Mouse (Mus musculus): ENCODE measurements around the gene Usp50. TPM values are rescaled to one million over a fixed set of nuclear protein-coding genes. Genes with fewer than 3 reads are reported as not detected.

The Usp50 gene
- polyA plus RNA-seq, 1 experiment: 38.6 TPM

GRCm38 (mm10) chr2:126769431-126770181 lies 13.7 kb downstream of the Usp50 start:
- 44% methylated on average over 19 of the region's 19 CpGs for WGBS
- H3K4me1 ChIP-seq (ENCODE audit: control insufficient read depth, insufficient read depth, low read length): no peaks in the 10 kb centered on the region

GRCm38 (mm10) chr2:126768194-126768593 lies 15.1 kb downstream of the Usp50 start:
- no peak overlapping the region for H3K4me3 ChIP-seq (replicated peaks; ENCODE audit: control insufficient read depth, low read depth, low read length)
- no peaks in the 10 kb centered on the region for H3K4me1 ChIP-seq (ENCODE audit: control insufficient read depth, insufficient read depth, low read length)
- TF ChIP-seq POLR2A (IDR thresholded peaks at IDR 0.05; ENCODE audit: borderline replicate concordance, control insufficient read depth, low read depth, low read length): no peak
- no peak for TF ChIP-seq CTCF (IDR thresholded peaks at IDR 0.05; ENCODE audit: control insufficient read depth, insufficient read depth, low read length)
- 76% methylated on average over 4 of the region's 4 CpGs for WGBS
- H3K27ac ChIP-seq (ENCODE audit: control insufficient read depth, insufficient read depth, low read depth, low read length, poor library complexity): no peak overlapping the region

More at GRCm38 (mm10) chr2:126769431-126770181, 13.7 kb downstream of the Usp50 start:
- Histone ChIP-seq H3K27ac (ENCODE audit: control insufficient read depth, insufficient read depth, low read depth, low read length, poor library complexity) (no peak overlapping the region), H3K4me3 (replicated peaks; ENCODE audit: control insufficient read depth, low read depth, low read length) (no peak overlapping the region)
- no peak for TF ChIP-seq POLR2A (IDR thresholded peaks at IDR 0.05; ENCODE audit: borderline replicate concordance, control insufficient read depth, low read depth, low read length)
- no peak for TF ChIP-seq CTCF (IDR thresholded peaks at IDR 0.05; ENCODE audit: control insufficient read depth, insufficient read depth, low read length)

GRCm38 (mm10) chr2:126767599-126767998 lies 15.7 kb downstream of the Usp50 start:
- WGBS: 88% methylated on average over 3 of the region's 3 CpGs
- H3K4me1 ChIP-seq (ENCODE audit: control insufficient read depth, insufficient read depth, low read length): no peaks in the 10 kb centered on the region
- H3K4me3 ChIP-seq (replicated peaks; ENCODE audit: control insufficient read depth, low read depth, low read length): no peak overlapping the region
- H3K27ac ChIP-seq (ENCODE audit: control insufficient read depth, insufficient read depth, low read depth, low read length, poor library complexity): no peak overlapping the region
- TF ChIP-seq POLR2A (IDR thresholded peaks at IDR 0.05; ENCODE audit: borderline replicate concordance, control insufficient read depth, low read depth, low read length) (no peak), CTCF (IDR thresholded peaks at IDR 0.05; ENCODE audit: control insufficient read depth, insufficient read depth, low read length) (no peak)

GRCm38 (mm10) chr2:126765867-126766582 lies 17.2 kb downstream of the Usp50 start:
- WGBS: 48% methylated on average over 11 of the region's 11 CpGs

GRCm38 (mm10) chr2:126759351-126759750 lies 23.9 kb downstream of the Usp50 start:
- Histone ChIP-seq H3K4me1 (ENCODE audit: control insufficient read depth, insufficient read depth, low read length) (no peaks in the 10 kb centered on the region), H3K27ac (ENCODE audit: control insufficient read depth, insufficient read depth, low read depth, low read length, poor library complexity) (no peak overlapping the region), H3K4me3 (replicated peaks; ENCODE audit: control insufficient read depth, low read depth, low read length) (no peak overlapping the region)
- no peak for TF ChIP-seq POLR2A (IDR thresholded peaks at IDR 0.05; ENCODE audit: borderline replicate concordance, control insufficient read depth, low read depth, low read length)
- TF ChIP-seq CTCF (IDR thresholded peaks at IDR 0.05; ENCODE audit: control insufficient read depth, insufficient read depth, low read length): no peak
- 84% methylated on average over 7 of the region's 7 CpGs for WGBS

More at GRCm38 (mm10) chr2:126765867-126766582, 17.2 kb downstream of the Usp50 start:
- Histone ChIP-seq H3K4me3 (replicated peaks; ENCODE audit: control insufficient read depth, low read depth, low read length) (no peak overlapping the region), H3K27ac (ENCODE audit: control insufficient read depth, insufficient read depth, low read depth, low read length, poor library complexity) (no peak overlapping the region), H3K4me1 (ENCODE audit: control insufficient read depth, insufficient read depth, low read length) (no peaks in the 10 kb centered on the region)
- TF ChIP-seq POLR2A (IDR thresholded peaks at IDR 0.05; ENCODE audit: borderline replicate concordance, control insufficient read depth, low read depth, low read length) (no peak), CTCF (IDR thresholded peaks at IDR 0.05; ENCODE audit: control insufficient read depth, insufficient read depth, low read length) (no peak)

- Histone ChIP-seq H3K4me3 (replicated peaks; ENCODE audit: control insufficient read depth, low read depth, low read length) (no peak overlapping the region), H3K4me1 (ENCODE audit: control insufficient read depth, insufficient read depth, low read length) (no peaks in the 10 kb centered on the region), H3K27ac (ENCODE audit: control insufficient read depth, insufficient read depth, low read depth, low read length, poor library complexity) (no peak overlapping the region)
- TF ChIP-seq CTCF (IDR thresholded peaks at IDR 0.05; ENCODE audit: control insufficient read depth, insufficient read depth, low read length): no peak
- TF ChIP-seq POLR2A (IDR thresholded peaks at IDR 0.05; ENCODE audit: borderline replicate concordance, control insufficient read depth, low read depth, low read length): no peak
- WGBS: 96% methylated on average over 6 of the region's 6 CpGs
These were observed 27.6 kb downstream of the Usp50 start for GRCm38 (mm10) chr2:126755664-126756063.

- Histone ChIP-seq H3K27ac (ENCODE audit: control insufficient read depth, insufficient read depth, low read depth, low read length, poor library complexity) (no peak overlapping the region), H3K4me3 (replicated peaks; ENCODE audit: control insufficient read depth, low read depth, low read length) (no peak overlapping the region), H3K4me1 (ENCODE audit: control insufficient read depth, insufficient read depth, low read length) (no peaks in the 10 kb centered on the region)
- 86% methylated on average over 5 of the region's 5 CpGs for WGBS
- TF ChIP-seq POLR2A (IDR thresholded peaks at IDR 0.05; ENCODE audit: borderline replicate concordance, control insufficient read depth, low read depth, low read length): no peak
- TF ChIP-seq CTCF (IDR thresholded peaks at IDR 0.05; ENCODE audit: control insufficient read depth, insufficient read depth, low read length): no peak
These were observed 39.9 kb downstream of the Usp50 start for GRCm38 (mm10) chr2:126743389-126743788.

GRCm38 (mm10) chr2:126740314-126740713 lies 43.0 kb downstream of the Usp50 start:
- H3K4me1 ChIP-seq (ENCODE audit: control insufficient read depth, insufficient read depth, low read length): no peaks in the 10 kb centered on the region
- TF ChIP-seq CTCF (IDR thresholded peaks at IDR 0.05; ENCODE audit: control insufficient read depth, insufficient read depth, low read length) (no peak), POLR2A (IDR thresholded peaks at IDR 0.05; ENCODE audit: borderline replicate concordance, control insufficient read depth, low read depth, low read length) (no peak)
- H3K4me3 ChIP-seq (replicated peaks; ENCODE audit: control insufficient read depth, low read depth, low read length): no peak overlapping the region
- no peak overlapping the region for H3K27ac ChIP-seq (ENCODE audit: control insufficient read depth, insufficient read depth, low read depth, low read length, poor library complexity)
- 80% methylated on average over 2 of the region's 2 CpGs for WGBS

All from bone marrow, adult 2 months (tissue).